Mouse (Mus musculus): ENCODE data around the gene Gm3327. TPM values are rescaled to one million over a fixed set of nuclear protein-coding genes. Genes with fewer than 3 reads are reported as not detected.
"Not testable (repeated sequence)": the region's sequence is repeated elsewhere in the genome, so short reads cannot be mapped to it uniquely, and the experiment has no call there.

Gene Gm3327
- not detected in 2 replicates for polyA plus RNA-seq (2015; fragmentation: Nextera tagmentation; extraction: Ambion mirVana)

DNA sequence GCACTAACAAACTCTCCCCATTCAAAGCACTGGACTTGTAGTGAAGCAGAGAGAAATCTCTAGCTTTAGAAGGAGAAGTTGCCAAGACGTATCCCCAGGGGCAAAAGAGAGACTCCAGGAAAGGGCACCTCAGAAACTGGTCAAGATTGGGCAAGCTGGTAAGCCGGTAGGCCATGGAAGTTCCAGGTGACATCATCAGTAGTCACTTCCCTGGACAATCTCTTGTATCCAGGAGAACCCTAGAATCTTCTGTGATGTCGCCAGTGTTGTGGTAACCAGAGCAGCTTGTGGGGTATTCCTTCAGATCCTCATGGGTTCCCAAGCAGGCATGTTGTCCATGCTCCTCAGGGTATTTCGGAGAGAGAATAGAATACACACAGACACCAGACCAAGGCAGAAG, at the start of gene Gm3327:
Gene Gm3327, plus strand, starts transcription at position 301 of the 400 bp plus-strand sequence.
- H3K9me3 ChIP-seq; H3K9ac ChIP-seq (replicated peaks); H3K36me3 ChIP-seq; H3K4me1 ChIP-seq (replicated peaks); ATAC-seq; H3K4me2 ChIP-seq (replicated peaks); H3K27ac ChIP-seq; H3K27me3 ChIP-seq; H3K4me3 ChIP-seq (replicated peaks): not testable (repeated sequence)
- 89% methylated on average over 3 of the region's 4 CpGs for WGBS

GRCm38 (mm10) chr14:44077785-44078341, 45.8 kb upstream of the Gm3327 start:
- not testable (repeated sequence) for H3K4me2 ChIP-seq (replicated peaks); ATAC-seq; H3K36me3 ChIP-seq; H3K9ac ChIP-seq (replicated peaks); H3K4me1 ChIP-seq (replicated peaks); H3K27ac ChIP-seq; H3K4me3 ChIP-seq (replicated peaks); H3K27me3 ChIP-seq; H3K9me3 ChIP-seq
- WGBS, result 76% methylated on average over 5 of the region's 5 CpGs

DNA sequence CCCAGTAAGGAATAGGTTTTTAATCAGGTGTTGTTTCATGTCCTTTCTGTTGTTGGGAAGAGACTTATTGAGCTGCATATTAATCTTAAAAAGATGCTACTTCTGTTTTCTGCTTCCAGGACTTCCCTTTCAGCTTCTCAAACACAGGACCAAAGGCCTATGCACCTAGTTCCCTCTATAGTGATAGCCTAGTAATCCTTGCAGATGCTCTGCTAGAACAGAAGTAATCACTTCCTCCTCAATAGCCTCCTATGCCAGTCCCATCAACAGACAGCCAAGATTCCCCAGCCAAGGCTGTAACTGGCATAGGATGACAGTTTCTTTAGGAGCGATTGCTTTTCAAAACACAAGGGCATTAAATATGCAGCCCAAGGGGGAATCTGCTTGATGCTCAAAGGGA, 37.1 kb upstream of the Gm3327 start:
- H3K9me3 ChIP-seq; H3K4me2 ChIP-seq (replicated peaks); ATAC-seq; H3K9ac ChIP-seq (replicated peaks); H3K4me3 ChIP-seq (replicated peaks); H3K36me3 ChIP-seq; H3K27me3 ChIP-seq; H3K4me1 ChIP-seq (replicated peaks); H3K27ac ChIP-seq: not testable (repeated sequence)
- WGBS, result 81% methylated on average over 1 of the region's 1 CpGs

DNA sequence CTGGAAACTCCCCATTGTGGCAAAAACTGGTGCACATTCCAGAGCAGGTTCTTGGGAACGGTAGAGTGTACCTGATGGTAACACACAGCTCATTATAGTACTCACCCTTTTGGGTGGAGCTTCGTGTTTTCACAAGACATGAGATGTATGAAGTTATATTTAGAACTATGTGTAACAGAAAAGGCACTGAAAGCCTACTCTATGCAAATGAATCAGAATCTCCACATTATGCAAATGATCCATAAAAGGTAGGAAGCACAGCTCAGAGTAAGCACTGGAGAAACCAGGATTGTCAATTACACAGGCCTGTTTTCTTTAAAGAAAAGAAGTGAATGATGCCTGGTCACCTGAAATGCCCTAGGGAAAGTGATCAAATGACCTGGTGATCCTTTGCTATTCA, 36.1 kb upstream of the Gm3327 start:
- 83% methylated on average over 2 of the region's 2 CpGs for WGBS
- H3K9me3 ChIP-seq; H3K9ac ChIP-seq (replicated peaks); H3K27me3 ChIP-seq; H3K4me2 ChIP-seq (replicated peaks); H3K27ac ChIP-seq; H3K36me3 ChIP-seq; ATAC-seq; H3K4me1 ChIP-seq (replicated peaks); H3K4me3 ChIP-seq (replicated peaks): not testable (repeated sequence)

DNA sequence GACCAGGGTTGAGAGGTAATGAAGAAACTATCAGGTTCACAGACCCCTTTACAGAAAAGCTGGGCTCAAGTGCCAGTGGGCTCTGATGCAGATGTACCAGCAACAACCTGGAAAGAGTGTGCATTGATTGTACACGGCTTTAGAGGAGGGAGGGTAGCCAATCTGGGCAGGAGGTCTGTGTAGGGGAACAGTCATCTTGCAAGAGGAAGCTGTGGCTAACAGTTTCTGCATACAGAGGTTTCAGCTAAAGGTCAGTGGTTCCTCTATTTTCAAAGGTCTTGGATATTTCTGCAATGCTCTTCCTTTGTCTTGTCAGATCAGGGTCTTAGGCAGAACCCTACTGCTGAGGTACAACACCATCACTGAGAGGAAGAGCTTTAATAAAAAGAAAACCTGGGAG, 32.1 kb upstream of the Gm3327 start:
- ATAC-seq; H3K4me3 ChIP-seq (replicated peaks); H3K9me3 ChIP-seq; H3K9ac ChIP-seq (replicated peaks); H3K4me2 ChIP-seq (replicated peaks); H3K27ac ChIP-seq; H3K27me3 ChIP-seq; H3K4me1 ChIP-seq (replicated peaks); H3K36me3 ChIP-seq: not testable (repeated sequence)
- WGBS, result 67% methylated on average over 1 of the region's 1 CpGs

DNA sequence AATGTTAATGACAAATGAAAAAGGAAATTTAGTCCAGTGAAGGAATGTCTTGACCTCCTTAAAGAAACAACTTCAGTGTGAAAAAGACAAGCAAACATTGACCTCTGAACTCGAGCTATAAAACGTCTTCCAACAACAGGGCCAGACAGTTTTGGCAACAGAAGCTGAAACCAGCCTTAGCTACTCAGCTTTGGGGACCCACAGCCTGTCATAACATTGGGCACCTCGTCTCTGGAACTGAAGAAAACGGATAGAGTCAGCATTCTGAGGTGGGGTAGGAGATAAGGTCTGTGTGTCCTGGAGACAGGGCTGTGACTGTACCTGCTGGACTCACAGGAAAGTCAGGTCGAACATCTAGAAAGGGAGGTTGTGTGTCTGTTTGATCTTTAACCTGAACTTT, 29.2 kb upstream of the Gm3327 start:
- WGBS, result 75% methylated on average over 5 of the region's 5 CpGs

GRCm38 (mm10) chr14:44100030-44100429, 23.6 kb upstream of the Gm3327 start:
- H3K9me3 ChIP-seq; H3K4me1 ChIP-seq (replicated peaks); ATAC-seq; H3K27me3 ChIP-seq; H3K4me2 ChIP-seq (replicated peaks); H3K36me3 ChIP-seq; H3K4me3 ChIP-seq (replicated peaks); H3K27ac ChIP-seq; H3K9ac ChIP-seq (replicated peaks): not testable (repeated sequence)
- no CpG with 5 or more reads among the region's 1 CpGs for WGBS

More for the DNA sequence above, 29.2 kb upstream of the Gm3327 start:
- H3K9me3 ChIP-seq; ATAC-seq; H3K4me3 ChIP-seq (replicated peaks); H3K9ac ChIP-seq (replicated peaks); H3K36me3 ChIP-seq; H3K4me1 ChIP-seq (replicated peaks); H3K27me3 ChIP-seq; H3K4me2 ChIP-seq (replicated peaks); H3K27ac ChIP-seq: not testable (repeated sequence)

GRCm38 (mm10) chr14:44102354-44102753, 21.3 kb upstream of the Gm3327 start, which contains the start of gene Ear2:
Gene Ear2, plus strand, starts transcription at chr14:44102654.
- not testable (repeated sequence) for H3K9me3 ChIP-seq; H3K4me3 ChIP-seq (replicated peaks); H3K27me3 ChIP-seq; H3K4me2 ChIP-seq (replicated peaks); H3K27ac ChIP-seq; H3K4me1 ChIP-seq (replicated peaks); H3K36me3 ChIP-seq; H3K9ac ChIP-seq (replicated peaks); ATAC-seq
- WGBS, result 78% methylated on average over 2 of the region's 2 CpGs

GRCm38 (mm10) chr14:44110981-44111380, 12.7 kb upstream of the Gm3327 start:
- ATAC-seq, result no peak
- H3K4me3 ChIP-seq (replicated peaks), result no peak overlapping the region
- H3K4me1 ChIP-seq (replicated peaks), result no peaks in the 10 kb centered on the region
- no peak overlapping the region for H3K27ac ChIP-seq
- H3K4me2 ChIP-seq (replicated peaks), result no peak overlapping the region
- no peaks in the 10 kb centered on the region for H3K9me3 ChIP-seq
- no peaks in the 10 kb centered on the region for H3K27me3 ChIP-seq
- H3K9ac ChIP-seq (replicated peaks), result no peak overlapping the region
- no peaks in the 10 kb centered on the region for H3K36me3 ChIP-seq

Other genes with a start within 250 kb of the Gm3327 start
- gene Ear1, start 248.3 kb upstream of the Gm3327 start, polyA plus RNA-seq (2015; fragmentation: Nextera tagmentation; extraction: Ambion mirVana), result not detected in 2 replicates
- not detected in 2 replicates for gene Ear10, start 200.3 kb upstream of the Gm3327 start, polyA plus RNA-seq (2015; fragmentation: Nextera tagmentation; extraction: Ambion mirVana)
- gene Gm8113, start 198.5 kb upstream of the Gm3327 start, polyA plus RNA-seq (2015; fragmentation: Nextera tagmentation; extraction: Ambion mirVana), result 4.5 and 4.9 TPM in 2 replicates
- gene Ang5, start 166.8 kb upstream of the Gm3327 start, polyA plus RNA-seq (2015; fragmentation: Nextera tagmentation; extraction: Ambion mirVana), result not detected in 2 replicates
- not detected in 2 replicates for gene Ang6, start 121.6 kb upstream of the Gm3327 start, polyA plus RNA-seq (2015; fragmentation: Nextera tagmentation; extraction: Ambion mirVana)
- gene Ear2, start 21.2 kb upstream of the Gm3327 start, polyA plus RNA-seq (2015; fragmentation: Nextera tagmentation; extraction: Ambion mirVana), result not detected in 2 replicates
- gene Gm8212, start 73.8 kb downstream of the Gm3327 start, polyA plus RNA-seq (2015; fragmentation: Nextera tagmentation; extraction: Ambion mirVana), result not detected in 2 replicates
- gene 4930503E14Rik, start 89.4 kb downstream of the Gm3327 start, polyA plus RNA-seq (2015; fragmentation: Nextera tagmentation; extraction: Ambion mirVana), result not detected in 2 replicates
- gene Gm8220, start 161.7 kb downstream of the Gm3327 start, polyA plus RNA-seq (2015; fragmentation: Nextera tagmentation; extraction: Ambion mirVana), result not detected in 2 replicates
- not detected in 2 replicates for gene Gm5930, start 214.7 kb downstream of the Gm3327 start, polyA plus RNA-seq (2015; fragmentation: Nextera tagmentation; extraction: Ambion mirVana)
- gene Gm8229, start 241.5 kb downstream of the Gm3327 start, polyA plus RNA-seq (2015; fragmentation: Nextera tagmentation; extraction: Ambion mirVana), result not detected in 2 replicates

All from midbrain, embryonic 13.5 days (tissue).